Mouse (Mus musculus) neutrophil, adult 59 days (primary cell): ENCODE data around the gene Dcaf1. TPM values are rescaled to one million over a fixed set of nuclear protein-coding genes. Genes with fewer than 3 reads are reported as not detected.

Source experiments
- total RNA-seq, 2 experiments: library from RNA; stranded (reverse); gene quantifications; 1 replicate in 1 of 2; 2 replicates in 1 of 2; pipeline ENCODE4 v1.2.4; 2023

Gene Dcaf1
- 1 to 10 TPM; 6.8 to 7.0 TPM for total RNA-seq

DNA sequence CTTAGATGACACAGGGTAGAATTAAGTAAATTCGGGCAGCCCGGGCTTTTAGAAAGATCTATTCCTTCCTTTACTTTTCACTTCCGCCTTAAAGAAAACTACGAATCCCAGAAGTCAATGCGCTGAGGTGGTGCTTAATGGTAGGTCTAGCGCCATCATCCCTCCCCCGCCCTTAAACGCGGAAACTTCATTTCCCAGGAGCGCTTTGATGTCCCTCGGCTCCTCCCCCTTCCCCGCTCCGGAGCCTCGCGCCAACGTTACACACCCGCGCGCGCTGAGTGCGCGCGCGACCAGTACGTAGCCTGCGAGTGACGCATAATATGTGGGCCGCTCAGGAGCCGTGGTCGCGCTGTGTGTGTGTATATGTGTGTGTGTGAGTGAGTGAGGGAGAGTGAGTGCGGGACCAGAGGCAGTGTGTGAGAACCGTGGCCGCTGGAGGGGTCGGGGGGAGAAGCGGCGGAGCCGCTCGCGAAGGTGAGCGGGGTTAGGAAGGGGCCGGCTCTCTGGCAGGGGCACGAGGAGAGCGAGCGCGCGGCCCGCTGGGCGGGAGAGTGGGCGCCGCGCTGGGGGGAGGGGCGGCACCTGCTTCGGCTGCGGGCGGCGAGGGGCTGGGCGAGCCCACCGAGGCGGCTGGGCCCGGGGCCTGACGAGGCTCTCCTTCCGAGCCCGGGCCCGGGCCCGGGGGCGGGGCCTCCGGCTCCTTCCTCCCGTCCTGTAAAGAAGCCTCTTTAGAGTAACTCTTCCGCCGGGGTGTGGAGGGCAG, at the start of gene Dcaf1:
Dcaf1 (plus strand) TSS at position 257 of the 763 bp plus-strand sequence.

DNA sequence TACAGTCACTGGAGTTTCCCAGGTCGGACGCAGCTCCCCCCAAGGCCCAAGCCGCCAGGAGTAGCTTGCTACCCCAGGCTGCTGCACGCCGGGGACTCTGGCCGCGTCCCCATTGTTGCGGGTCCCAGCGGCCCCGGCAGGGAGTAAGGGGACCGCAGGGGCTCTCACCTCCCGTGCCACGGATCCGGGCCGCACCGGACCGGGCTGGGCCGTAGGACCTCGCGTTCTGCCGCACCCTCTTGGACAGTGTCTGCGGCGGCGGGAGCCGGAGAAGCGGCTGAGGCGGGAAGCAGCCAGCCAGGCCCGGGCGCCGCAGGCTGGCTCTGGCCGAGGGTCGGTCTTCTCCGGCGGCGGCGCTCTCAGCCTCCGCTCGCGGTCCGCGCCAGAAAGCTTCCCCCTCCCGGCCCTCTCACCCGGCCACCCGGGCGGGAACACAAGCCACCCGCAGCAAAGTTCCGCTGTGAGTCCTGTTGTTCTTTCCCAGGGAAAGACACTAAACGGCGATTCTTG, 32.8 kb upstream of the Dcaf1 start, which contains the start of gene Rad54l2:
Rad54l2 (minus strand) TSS at position 383 of the 510 bp plus-strand sequence.

DNA sequence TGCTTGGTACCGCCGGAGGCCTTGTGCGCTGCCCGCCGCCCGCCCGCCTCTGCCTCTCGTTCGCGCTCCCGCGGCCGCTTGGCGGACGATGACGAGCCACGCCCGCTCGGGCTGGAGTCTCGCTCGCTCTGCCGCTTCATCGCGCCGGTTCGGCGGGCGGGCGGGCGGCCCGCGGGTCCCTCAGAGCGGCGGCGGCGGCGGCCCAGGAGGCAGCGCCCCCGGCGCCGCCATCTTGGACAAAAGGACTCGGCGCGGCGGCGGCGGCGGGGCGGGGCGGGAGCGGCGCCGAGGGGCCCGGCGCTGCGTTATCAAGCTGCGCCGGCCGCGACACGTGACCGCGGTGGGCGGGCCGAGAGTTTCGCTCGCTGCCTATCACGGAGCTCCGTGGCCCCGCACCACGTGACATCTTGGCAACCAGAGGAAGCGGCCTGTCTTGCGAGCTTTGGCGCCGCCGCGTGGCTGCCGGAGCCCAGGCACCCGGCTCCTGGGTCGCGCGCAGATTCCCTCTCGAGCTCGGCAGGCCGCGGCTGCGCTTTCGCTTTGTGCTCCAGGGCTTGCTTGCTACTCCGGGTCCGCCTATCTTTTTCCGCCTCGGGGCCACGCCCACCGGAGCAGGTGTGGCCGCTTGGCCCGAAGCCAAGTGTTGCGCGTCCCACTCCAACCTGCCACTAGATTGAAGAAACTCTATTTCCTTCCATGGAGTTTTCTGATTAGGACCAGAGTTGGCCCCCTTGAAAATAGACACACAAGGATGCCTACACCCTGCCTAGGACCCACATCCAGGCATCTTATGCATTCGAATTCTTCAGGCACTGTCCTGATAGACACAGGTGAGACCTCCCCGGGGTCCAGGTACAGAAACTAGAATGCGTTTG, 65.4 kb downstream of the Dcaf1 start, which contains the start of gene Rbm15b:
Rbm15b (minus strand) TSS at position 601 of the 875 bp plus-strand sequence.

DNA sequence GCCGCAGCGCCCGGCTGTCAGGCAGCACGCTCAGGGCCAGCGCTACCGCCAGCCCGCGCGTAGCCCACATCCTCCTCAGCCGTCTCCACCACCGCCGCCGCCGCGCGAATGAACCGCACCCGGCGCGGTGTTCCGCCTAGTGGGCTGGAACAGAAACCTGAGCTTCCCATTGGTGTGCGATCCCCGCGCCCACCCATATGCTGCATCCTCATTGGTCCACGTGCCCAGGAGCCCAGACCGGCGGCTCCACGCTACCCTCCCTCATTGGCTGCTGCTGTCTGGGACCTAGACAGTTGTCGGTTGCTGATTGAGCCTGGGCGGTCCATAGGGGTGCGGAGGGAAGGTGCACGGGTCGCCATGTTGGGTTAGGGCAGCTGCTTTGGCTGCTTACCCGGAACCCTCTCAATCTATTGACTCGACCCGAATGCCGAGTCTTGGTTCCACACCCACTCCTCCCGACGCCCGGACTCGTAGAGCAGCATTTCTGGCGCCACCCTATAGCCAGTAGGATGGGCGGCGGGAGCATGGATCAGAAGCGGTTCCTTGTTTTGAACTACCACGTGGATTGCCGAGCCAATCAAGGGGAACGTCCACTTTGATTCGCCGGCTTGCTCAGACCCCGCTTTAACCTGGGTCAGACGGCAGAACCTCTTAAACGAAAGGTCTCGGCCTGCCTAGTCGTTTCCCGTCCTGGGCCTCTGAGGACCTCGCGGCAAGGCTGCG, 70.3 kb downstream of the Dcaf1 start, which contains the start of gene Manf:
Manf (minus strand) TSS at position 151 of the 723 bp plus-strand sequence.

Other genes with a start within 250 kb of the Dcaf1 start
- not detected for gene Iqcf6, start 195.3 kb upstream of the Dcaf1 start, total RNA-seq
- not detected for gene Grm2, start 165.8 kb upstream of the Dcaf1 start, total RNA-seq
- gene Tex264, start 135.9 kb upstream of the Dcaf1 start, total RNA-seq: 10 to 100 TPM in 1 of 2 experiments, 1 to 10 TPM in 1; 7.2 to 15.3 TPM
- 10 to 100 TPM; 11.9 to 14.6 TPM for gene Rad54l2, start 32.7 kb upstream of the Dcaf1 start, total RNA-seq
- gene Rbm15b, start 65.6 kb downstream of the Dcaf1 start, total RNA-seq: 10 to 100 TPM; 18.8 to 21.3 TPM
- gene Manf, start 70.1 kb downstream of the Dcaf1 start, total RNA-seq: 10 to 100 TPM; 89.5 to 97.3 TPM